In the genomic region with DNA sequence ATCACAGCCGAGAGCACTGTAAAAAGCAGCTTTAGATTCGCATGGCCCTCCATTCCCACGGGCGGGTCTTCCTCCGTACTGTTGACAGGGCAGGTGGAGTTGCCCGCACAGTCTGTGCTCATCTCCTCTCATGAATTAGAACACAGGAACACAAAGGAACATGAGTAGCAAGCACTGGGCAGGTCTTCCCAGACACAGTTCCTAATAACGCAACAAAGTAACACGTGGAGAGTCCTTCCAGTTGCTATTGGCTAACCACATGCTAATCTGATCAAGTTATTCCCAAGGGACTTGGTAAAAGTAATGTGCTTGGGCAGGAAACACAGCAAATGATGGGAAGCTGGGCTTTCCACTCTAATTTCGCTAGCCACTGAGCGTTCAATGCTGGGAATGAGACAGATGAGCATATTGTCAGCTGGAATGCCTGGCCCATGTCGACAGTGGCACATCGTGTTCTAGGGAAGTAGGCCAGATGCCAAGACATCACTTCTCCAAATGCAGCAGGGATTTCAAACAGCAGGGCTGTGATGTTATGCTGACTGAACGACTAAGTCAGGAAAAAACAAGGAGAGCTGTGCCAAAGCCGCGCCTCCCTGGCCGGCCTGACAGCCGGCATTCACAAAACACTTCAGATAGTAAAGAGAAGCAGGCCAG, we compare ENCODE assay signal across 9 mouse cellular contexts. TPM values are rescaled to one million over a fixed set of nuclear protein-coding genes. Genes with fewer than 3 reads are reported as not detected.
DNase-seq lines count a peak whose midpoint lies in the region; ATAC-seq and TF ChIP-seq lines count a peak whose summit lies in the region.
"Had no signal": no experiment of that assay in that cellular context is flagged by ENCODE, and none has a peak within 500 bp of the region (broad histone marks: within the 10 kb centered on the region; RNA-seq: fewer than 3 reads in every experiment).

A gene (minus strand): TSS at position 293 of the 654 bp plus-strand sequence.

- TF ChIP-seq EP300 in liver, postnatal 0 days (IDR thresholded peaks at IDR 0.05; ENCODE audit: low read depth), result peak; percentile 83

- TF ChIP-seq CTCF in brain, embryonic 14.5 days (IDR thresholded peaks at IDR 0.05; ENCODE audit: borderline replicate concordance, extremely low read depth, insufficient read depth, insufficient read length), result no peak
- TF ChIP-seq CTCF in liver, postnatal 0 days (IDR thresholded peaks at IDR 0.05; ENCODE audit: low read depth), result no peak

- TF ChIP-seq POLR2A in brain, embryonic 14.5 days (IDR thresholded peaks at IDR 0.05; ENCODE audit: borderline replicate concordance, extremely low read depth, insufficient read depth, insufficient read length, poor library complexity, severe bottlenecking), result no peak

- H3K27me3 ChIP-seq in kidney, embryonic 14.5 days (ENCODE audit: control insufficient read depth, insufficient read depth, low read length), result no peaks in the 10 kb centered on the region
- no peaks in the 10 kb centered on the region for H3K27me3 ChIP-seq in liver, postnatal 0 days (ENCODE audit: insufficient read depth, low read length)

- no peak within 1 kb of the TSS for H3K4me3 ChIP-seq in kidney, embryonic 14.5 days (ENCODE audit: low read length)
- no peak within 1 kb of the TSS for H3K4me3 ChIP-seq in liver, postnatal 0 days (ENCODE audit: low read depth, low read length)

- ATAC-seq in kidney, embryonic 14.5 days (ENCODE audit: low FRiP score, low TSS enrichment), result no peak
- peak; percentile 90 for ATAC-seq in liver, postnatal 0 days

- 64% methylated on average over 17 of the region's 17 CpGs for WGBS in kidney, embryonic 14.5 days
- 63% methylated on average over 17 of the region's 17 CpGs for WGBS in liver, postnatal 0 days (ENCODE audit: insufficient replicate concordance)

- DNase-seq in kidney, adult 11 months, result peak; percentile 86
- DNase-seq in brain, embryonic 14.5 days (ENCODE audit: low read depth), result peak; percentile 85
- peak; percentile 97 for DNase-seq in heart, adult 8-10 months (ENCODE audit: low spot score)
- DNase-seq in kidney, postnatal 10 days, result peak; percentile 71
- DNase-seq in liver, postnatal 0 days, result peak; percentile 64
- DNase-seq in right cerebral cortex, postnatal 36 days (ENCODE audit: low spot score in 2 of 2), result peak; percentile 44 to 56
- DNase-seq in embryo, embryonic 10.5 days (ENCODE audit: low spot score), result no peak

- H3K9me3 ChIP-seq in kidney, embryonic 14.5 days (ENCODE audit: control insufficient read depth, low read length), result no peaks in the 10 kb centered on the region
- no peaks in the 10 kb centered on the region for H3K9me3 ChIP-seq in liver, postnatal 0 days (ENCODE audit: low read length)

- H3K9ac ChIP-seq in kidney, embryonic 14.5 days (ENCODE audit: low read depth, low read length), result no peak within 1 kb of the TSS
- H3K9ac ChIP-seq in liver, postnatal 0 days (replicated peaks), result no peak within 1 kb of the TSS

- H3K27ac ChIP-seq in kidney, embryonic 14.5 days (ENCODE audit: low read depth, low read length), result no peak within 1 kb of the TSS
- peak within 1 kb of the TSS; percentile 51 for H3K27ac ChIP-seq in liver, postnatal 0 days (ENCODE audit: low read depth)

- H3K36me3 ChIP-seq in kidney, embryonic 14.5 days (ENCODE audit: control insufficient read depth, insufficient read depth, low read length), result no peaks in the 10 kb centered on the region
- no peaks in the 10 kb centered on the region for H3K36me3 ChIP-seq in liver, postnatal 0 days (replicated peaks; ENCODE audit: insufficient read depth, low read length)
- H3K36me3 ChIP-seq: G1E had no signal

- no peak within 1 kb of the TSS for H3K4me2 ChIP-seq in kidney, embryonic 14.5 days (replicated peaks; ENCODE audit: low read depth, low read length)
- no peak within 1 kb of the TSS for H3K4me2 ChIP-seq in liver, postnatal 0 days (ENCODE audit: low read depth, low read length)

- no peaks in the 10 kb centered on the region for H3K4me1 ChIP-seq in kidney, embryonic 14.5 days (ENCODE audit: control insufficient read depth, insufficient read depth, low read length)
- H3K4me1 ChIP-seq in liver, postnatal 0 days (ENCODE audit: insufficient read depth), result peaks cover 9% of the 10 kb centered on the region; the same call in 1 of the 2 replicates

RNA-seq across cellular contexts. Expression of the gene that starts here (rescaled TPM):
- polyA plus RNA-seq in kidney, embryonic 14.5 days (2014; fragmentation: Nextera tagmentation; extraction: Ambion mirVana), result 0.20 TPM in 1 of 2 replicates, not detected in the other
- 0.19 and 0.25 TPM in 2 replicates for polyA plus RNA-seq in brain, embryonic 14.5 days (2012; rRNA removed)
- 1 to 10 TPM; 3.7 to 6.3 (median 4.4) TPM for total RNA-seq in heart, adult 8-10 months (2022)
- 0.09 and 0.11 TPM in 2 replicates for polyA plus RNA-seq in liver, postnatal 0 days (2015; fragmentation: Nextera tagmentation; extraction: Ambion mirVana)
- polyA plus RNA-seq: G1E had no signal

Comparison
In these comparisons a context has a peak if more than half of its experiments do, and no peak if none do; other contexts are left out.
1. Peak in DNase-seq in brain, embryonic 14.5 days; RNA of the gene not detected or under 1 TPM.
2. Peak in DNase-seq, ATAC-seq and H3K27ac ChIP-seq in liver, postnatal 0 days; RNA of the gene not detected or under 1 TPM.